Mouse (Mus musculus) hindbrain, postnatal 0 days (tissue): ENCODE results near the gene Sec62. TPM values are rescaled to one million over a fixed set of nuclear protein-coding genes. Genes with fewer than 3 reads are reported as not detected.

ENCODE experiments used
- ATAC-seq: fragments of 200-750 bp; cut with Nextera tagmentation; 2 replicates; pipeline ENCODE4 v1.8.0; 2017; ENCODE audit warnings: mild to moderate bottlenecking, moderate TSS enrichment, moderate library complexity
- DNase-seq: peaks from one replicate; pipeline ENCODE4 v3.0.0-alpha.2; 2015; ENCODE audit warnings: low spot score
- H3K27ac ChIP-seq: fragments of 300-500 bp; sonication (generic); 2 replicates; pipeline ENCODE4 v1.5.1; 2014; ENCODE audit warnings: mild to moderate bottlenecking
- H3K27me3 ChIP-seq: fragments of 300-500 bp; sonication (generic); 2 replicates; pipeline ENCODE4 v1.6.1; 2014; ENCODE audit warnings: low read length, mixed read lengths; ENCODE audit not compliant: insufficient read depth
- H3K36me3 ChIP-seq: fragments of 300-500 bp; sonication (generic); 2 replicates; pipeline ENCODE4 v1.6.1; 2014; ENCODE audit warnings: low read length, mixed read lengths; ENCODE audit not compliant: insufficient read depth
- H3K4me1 ChIP-seq: fragments of 300-500 bp; sonication (generic); 2 replicates; pipeline ENCODE4 v1.6.1; 2014; ENCODE audit warnings: antibody characterized with exemption, low read length, mixed read lengths; ENCODE audit not compliant: insufficient read depth
- H3K4me2 ChIP-seq: fragments of 300-500 bp; sonication (generic); 2 replicates; pipeline ENCODE4 v1.6.1; 2014; ENCODE audit warnings: low read depth, mild to moderate bottlenecking, low read length, moderate library complexity, mixed read lengths
- H3K4me3 ChIP-seq: fragments of 300-500 bp; sonication (generic); 2 replicates; pipeline ENCODE4 v1.5.1; 2014; ENCODE audit warnings: low read length
- H3K9ac ChIP-seq: fragments of 300-500 bp; sonication (generic); replicated peaks from 2 replicates; pipeline ENCODE4 v1.6.1; 2014; ENCODE audit warnings: mild to moderate bottlenecking, low read length, moderate library complexity, mixed read lengths
- H3K9me3 ChIP-seq: fragments of 300-500 bp; sonication (generic); 2 replicates; pipeline ENCODE4 v1.6.1; 2016; ENCODE audit warnings: low read length, mixed read lengths
- CTCF ChIP-seq: IDR thresholded peaks from 2 replicates; pipeline ENCODE4 v1.5.1; 2016; ENCODE audit warnings: antibody characterized with exemption, control low read depth, low read depth
- WGBS: fragments of 180-500 bp; shearing (Covaris S2); extraction: QIAGEN DNeasy Blood & Tissue Kit; methylation state at CpG from one replicate; pipeline ENCODE4 v1.1.7; 2014; 5-methylcytosine and 5-hydroxymethylcytosine counted together
- polyA plus RNA-seq: library from polyadenylated mRNA; unstranded; fragments of >200 nt; fragmentation: Nextera tagmentation; extraction: Ambion mirVana; gene quantifications from 2 replicates; pipeline ENCODE4 v1.2.1, GENCODE M21; 2015
- total RNA-seq: library from RNA; depleted of rRNA; stranded (reverse); fragments of >200 nt; gene quantifications from 2 replicates; pipeline ENCODE4 v1.2.3, GENCODE M21; 2014; rRNA removed

Gene Sec62
- total RNA-seq (40.1 and 52.0 TPM in 2 replicates), polyA plus RNA-seq (120 and 129 TPM in 2 replicates)

DNA sequence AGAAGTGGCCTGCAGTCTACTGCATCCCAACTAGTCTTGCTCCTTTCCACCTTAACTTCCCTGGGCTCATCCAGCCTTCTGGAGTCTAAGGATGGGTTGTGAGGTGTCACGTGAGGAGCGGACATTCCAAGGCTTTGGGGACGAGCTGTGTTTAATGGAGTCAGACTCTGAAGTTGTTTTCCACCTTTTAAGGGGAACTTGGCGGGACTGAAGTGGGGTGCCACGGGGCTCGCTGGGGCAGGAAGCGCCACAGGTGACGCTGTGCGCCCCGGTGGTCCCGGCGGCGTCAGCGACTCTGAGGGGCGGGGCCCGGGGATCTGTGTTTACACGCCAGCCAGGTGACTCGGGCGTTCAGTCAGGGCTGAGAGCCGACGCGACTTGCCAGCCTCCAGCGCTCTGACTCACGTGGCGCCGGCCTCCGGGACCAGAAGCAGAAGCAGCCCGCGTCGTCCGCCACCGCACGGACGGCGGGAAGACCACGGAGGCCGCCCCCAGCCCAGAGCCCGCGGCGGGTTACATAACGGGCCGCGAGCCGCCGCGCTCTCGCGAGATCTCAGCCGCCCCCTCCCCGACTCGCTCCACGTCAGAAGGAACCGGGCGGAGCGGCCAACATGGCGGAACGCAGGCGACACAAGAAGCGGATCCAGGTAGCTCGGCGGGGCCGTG lies at the start of gene Sec62:
Gene Sec62, plus strand, starts transcription at position 139 of the 666 bp plus-strand sequence.
- H3K4me1 ChIP-seq: no peaks in the 10 kb centered on the region
- no peaks in the 10 kb centered on the region for H3K27me3 ChIP-seq
- DNase-seq: peak; percentile 95
- peak; percentile 99 for ATAC-seq
- peak within 1 kb of the TSS; percentile 99 for H3K4me3 ChIP-seq
- H3K36me3 ChIP-seq: no peaks in the 10 kb centered on the region
- H3K9me3 ChIP-seq: no peaks in the 10 kb centered on the region
- WGBS: under 1% methylated on average over 55 of the region's 62 CpGs
- peak within 1 kb of the TSS; percentile 84 for H3K4me2 ChIP-seq
- H3K27ac ChIP-seq: peak within 1 kb of the TSS; percentile 98
- peak within 1 kb of the TSS; percentile 98 for H3K9ac ChIP-seq
- TF ChIP-seq CTCF: no peak; the same call in 1 of the 2 replicates

DNA sequence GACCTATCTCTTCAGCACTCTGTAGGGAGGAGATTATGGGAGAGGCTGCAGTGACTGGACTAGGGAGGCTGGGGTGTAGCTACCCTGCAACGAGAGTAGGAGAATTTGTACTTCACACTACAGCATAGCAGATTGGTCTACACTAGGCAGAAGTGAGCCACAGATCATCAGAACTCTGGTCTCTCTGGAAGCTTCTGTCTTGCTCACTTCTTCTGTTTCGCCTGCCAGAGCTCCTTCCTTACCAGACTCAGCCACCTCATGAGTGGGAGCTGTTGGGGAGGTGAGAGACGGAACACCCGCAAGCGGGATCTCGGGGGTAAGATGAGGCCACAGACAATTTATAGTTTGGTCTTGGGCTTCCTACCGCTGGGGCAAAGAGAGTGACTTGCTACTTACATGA lies 49.8 kb upstream of the Sec62 start:
- no peak for TF ChIP-seq CTCF
- DNase-seq (no peak), ATAC-seq (no peak)
- Histone ChIP-seq H3K9ac (no peak overlapping the region), H3K4me2 (no peak overlapping the region), H3K27me3 (no peaks in the 10 kb centered on the region), H3K27ac (no peak overlapping the region), H3K36me3 (no peaks in the 10 kb centered on the region), H3K4me1 (no peaks in the 10 kb centered on the region), H3K9me3 (0 out of 2 replicates have a peak, but pooled peaks cover 3% of the 10 kb centered on the region), H3K4me3 (no peak overlapping the region)
- 96% methylated on average over 7 of the region's 7 CpGs for WGBS

DNA sequence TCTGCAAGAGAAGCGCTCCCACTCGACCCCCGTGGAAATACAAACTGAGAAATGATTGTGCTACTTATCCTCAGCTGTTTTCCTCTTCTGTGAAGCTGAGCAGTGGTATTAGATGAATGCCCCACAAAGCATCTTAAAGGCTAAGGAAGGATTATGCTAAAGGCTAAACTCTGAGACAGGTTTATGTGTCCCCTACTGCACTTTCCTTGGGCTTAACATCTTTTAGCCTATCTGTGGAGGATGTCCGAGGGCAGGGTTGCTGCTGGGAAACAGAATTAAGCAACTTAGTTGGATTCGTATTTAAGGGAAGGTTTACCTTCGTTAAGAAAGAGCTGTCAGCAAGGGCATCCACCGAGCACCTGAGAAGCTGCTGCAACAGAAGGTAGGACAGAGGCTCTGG lies 46.7 kb upstream of the Sec62 start, which contains the start of gene Samd7:
Gene Samd7, plus strand, starts transcription at position 288 of the 400 bp plus-strand sequence.
- H3K4me3 ChIP-seq: no peak within 1 kb of the TSS
- no peaks in the 10 kb centered on the region for H3K36me3 ChIP-seq
- H3K4me1 ChIP-seq: no peaks in the 10 kb centered on the region
- 0 out of 2 replicates have a peak, but pooled peaks cover 3% of the 10 kb centered on the region for H3K9me3 ChIP-seq
- no peak within 1 kb of the TSS for H3K4me2 ChIP-seq
- DNase-seq (no peak), ATAC-seq (no peak)
- WGBS: 86% methylated on average over 7 of the region's 7 CpGs
- no peaks in the 10 kb centered on the region for H3K27me3 ChIP-seq
- H3K27ac ChIP-seq: no peak within 1 kb of the TSS
- no peak for TF ChIP-seq CTCF
- H3K9ac ChIP-seq: no peak within 1 kb of the TSS

DNA sequence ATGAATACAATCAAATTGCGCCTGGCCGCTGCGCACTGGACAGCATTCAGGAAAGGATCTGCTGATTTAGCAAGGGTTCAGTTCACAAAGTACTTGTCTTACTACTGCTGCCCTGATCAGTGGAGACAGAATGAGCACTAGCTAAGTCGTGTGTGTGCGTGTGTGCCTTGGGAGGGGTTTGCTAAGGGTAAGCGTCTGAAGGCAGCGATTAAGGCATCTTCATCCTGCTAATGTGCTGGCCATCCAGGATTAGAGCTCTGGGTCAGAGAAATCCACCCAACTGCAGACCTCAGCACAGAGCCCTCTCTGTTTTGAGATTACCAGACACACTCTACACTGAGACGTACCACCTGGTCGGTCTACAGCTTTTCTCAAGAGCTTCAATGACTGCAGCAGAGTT lies 44.4 kb upstream of the Sec62 start:
- ATAC-seq: no peak
- WGBS: 91% methylated on average over 9 of the region's 9 CpGs
- no peak for DNase-seq
- H3K9ac ChIP-seq: no peak overlapping the region
- no peak overlapping the region for H3K27ac ChIP-seq
- TF ChIP-seq CTCF: no peak
- H3K27me3 ChIP-seq: no peaks in the 10 kb centered on the region
- no peak overlapping the region for H3K4me3 ChIP-seq
- 0 out of 2 replicates have a peak, but pooled peaks cover 3% of the 10 kb centered on the region for H3K9me3 ChIP-seq
- no peak overlapping the region for H3K4me2 ChIP-seq
- no peaks in the 10 kb centered on the region for H3K4me1 ChIP-seq
- no peaks in the 10 kb centered on the region for H3K36me3 ChIP-seq

DNA sequence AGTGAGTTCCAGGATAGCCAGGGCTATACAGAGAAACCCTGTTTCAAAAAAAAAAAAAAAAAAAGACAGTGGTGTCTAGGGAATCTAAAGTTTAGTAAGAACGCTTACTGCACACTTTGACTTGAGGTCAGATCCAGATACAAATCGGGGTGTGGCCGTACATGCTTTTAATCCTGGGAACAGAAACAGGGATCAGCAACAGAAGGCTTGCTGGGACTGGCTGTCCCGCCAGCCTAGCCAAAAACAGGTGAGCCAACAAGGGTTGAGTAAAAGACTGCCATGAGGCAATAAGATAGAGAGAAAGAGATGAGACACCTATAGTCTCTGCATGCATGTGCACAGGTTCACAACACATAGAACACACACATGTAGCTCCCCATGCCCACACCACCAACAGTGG lies 38.0 kb upstream of the Sec62 start:
- no peak for TF ChIP-seq CTCF
- 95% methylated on average over 4 of the region's 4 CpGs for WGBS

DNA sequence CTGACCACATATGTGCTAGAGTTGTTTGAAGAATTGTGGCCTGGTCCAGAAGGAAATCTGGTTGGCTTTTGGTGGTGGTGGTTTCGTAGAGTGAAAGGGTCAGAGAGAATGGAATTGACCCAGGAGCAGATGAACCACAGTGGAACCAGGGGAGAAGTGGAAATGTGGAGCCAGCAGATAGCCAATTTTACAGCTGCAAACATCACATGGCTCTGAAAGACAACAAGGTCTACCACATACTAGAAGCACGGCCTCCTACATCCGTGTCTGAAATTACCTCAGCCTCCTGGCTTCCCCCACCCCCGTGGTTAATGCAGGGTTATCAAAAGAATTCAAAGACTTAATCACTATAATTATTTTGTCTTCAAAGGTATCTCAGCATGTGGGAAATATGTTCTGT lies 27.8 kb upstream of the Sec62 start:
- WGBS: 94% methylated on average over 4 of the region's 4 CpGs
- DNase-seq (no peak), ATAC-seq (no peak)
- H3K4me2 ChIP-seq: no peak overlapping the region
- no peaks in the 10 kb centered on the region for H3K4me1 ChIP-seq
- H3K27me3 ChIP-seq: no peaks in the 10 kb centered on the region
- no peak for TF ChIP-seq CTCF
- H3K36me3 ChIP-seq: no peaks in the 10 kb centered on the region
- H3K9me3 ChIP-seq: no peaks in the 10 kb centered on the region
- no peak overlapping the region for H3K4me3 ChIP-seq
- H3K27ac ChIP-seq: no peak overlapping the region
- no peak overlapping the region for H3K9ac ChIP-seq

More for the DNA sequence above, 38.0 kb upstream of the Sec62 start:
- no peak overlapping the region for H3K4me3 ChIP-seq
- H3K27ac ChIP-seq: no peak overlapping the region
- no peaks in the 10 kb centered on the region for H3K36me3 ChIP-seq
- H3K27me3 ChIP-seq: no peaks in the 10 kb centered on the region
- no peaks in the 10 kb centered on the region for H3K9me3 ChIP-seq
- no peak overlapping the region for H3K9ac ChIP-seq
- DNase-seq: no peak
- H3K4me2 ChIP-seq: no peak overlapping the region
- no peak for ATAC-seq
- H3K4me1 ChIP-seq: no peaks in the 10 kb centered on the region
